Mouse (Mus musculus) spleen, embryonic (tissue): ENCODE measurements at regions not wholly inside any gene's neighbourhood (a gene's known extent, or its start where the extent isn't known, plus 50 kb on each side); places are given as distances from the start of the nearest gene placed in this dataset.

Experiments
- CTCF ChIA-PET: fragments of 350-600 bp; sonication (Branson Sonifier 250); formaldehyde crosslinking; loops from one replicate; lab custom pipeline; 2022; lab: Charles Lee

DNA sequence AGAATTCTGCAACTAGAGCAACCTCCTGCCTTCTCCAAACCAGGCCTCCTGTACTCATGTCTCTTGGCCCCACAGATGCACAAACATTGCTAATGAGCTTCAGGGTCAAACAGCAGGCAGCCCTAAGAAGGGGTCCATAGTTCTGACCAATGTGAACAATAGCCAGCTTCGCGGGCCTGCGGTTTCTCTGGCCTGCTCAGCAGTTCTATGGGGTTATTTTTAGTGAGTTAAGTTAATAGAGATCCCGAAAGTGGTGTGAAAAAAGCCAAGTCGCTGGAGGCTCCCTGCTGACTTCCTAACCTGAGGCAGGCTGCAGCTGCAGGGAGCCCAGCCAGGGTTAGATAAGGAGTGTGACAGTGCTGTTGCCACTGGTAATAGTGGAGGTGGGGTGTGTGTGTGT is 106.6 kb downstream of the Pdcd6ip start:
- CTCF ChIA-PET, result no interaction called here

- CTCF ChIA-PET, result no interaction called here
Measured at GRCm38 (mm10) chr9:113587260-113587659, 120.8 kb downstream of the Pdcd6ip start.

- CTCF ChIA-PET, result no interaction called here
Measured at GRCm38 (mm10) chr9:113586477-113586876, 121.6 kb downstream of the Pdcd6ip start.

GRCm38 (mm10) chr9:113578221-113578620 is 129.8 kb downstream of the Pdcd6ip start:
- CTCF ChIA-PET, result no interaction called here

DNA sequence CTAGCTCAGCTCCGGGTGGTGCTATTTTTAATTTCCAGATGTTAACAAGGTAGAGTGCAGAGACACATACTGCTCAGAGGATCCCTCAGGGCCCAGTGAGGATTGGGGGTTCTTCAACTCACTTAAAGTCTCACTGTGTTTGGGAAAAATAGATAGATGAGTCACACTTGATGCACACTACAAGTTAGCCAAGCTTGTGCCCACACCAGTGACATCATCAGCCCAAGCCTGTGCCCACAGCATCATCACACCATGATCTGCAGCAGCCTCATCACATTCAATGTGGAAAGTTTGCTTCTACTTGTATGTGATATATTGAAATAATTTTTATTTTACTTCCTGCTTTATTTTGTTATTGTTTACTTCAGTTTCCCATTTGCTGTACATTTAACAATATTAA is 139.2 kb downstream of the Pdcd6ip start:
- CTCF ChIA-PET, result no interaction called here

- CTCF ChIA-PET, result no interaction called here
Measured at GRCm38 (mm10) chr9:113567705-113568104, 140.4 kb downstream of the Pdcd6ip start.

- CTCF ChIA-PET, result no interaction called here
Measured at GRCm38 (mm10) chr9:113566620-113567019, 141.4 kb downstream of the Pdcd6ip start.

GRCm38 (mm10) chr9:113553911-113554310 is 154.1 kb downstream of the Pdcd6ip start:
- CTCF ChIA-PET, result no interaction called here

GRCm38 (mm10) chr9:113547458-113547857 is 160.6 kb downstream of the Pdcd6ip start:
- CTCF ChIA-PET, result no interaction called here

GRCm38 (mm10) chr9:113528586-113528985 is 179.5 kb downstream of the Pdcd6ip start:
- CTCF ChIA-PET, result no interaction called here

GRCm38 (mm10) chr9:113524307-113524706 is 183.8 kb downstream of the Pdcd6ip start:
- CTCF ChIA-PET, result no interaction called here

DNA sequence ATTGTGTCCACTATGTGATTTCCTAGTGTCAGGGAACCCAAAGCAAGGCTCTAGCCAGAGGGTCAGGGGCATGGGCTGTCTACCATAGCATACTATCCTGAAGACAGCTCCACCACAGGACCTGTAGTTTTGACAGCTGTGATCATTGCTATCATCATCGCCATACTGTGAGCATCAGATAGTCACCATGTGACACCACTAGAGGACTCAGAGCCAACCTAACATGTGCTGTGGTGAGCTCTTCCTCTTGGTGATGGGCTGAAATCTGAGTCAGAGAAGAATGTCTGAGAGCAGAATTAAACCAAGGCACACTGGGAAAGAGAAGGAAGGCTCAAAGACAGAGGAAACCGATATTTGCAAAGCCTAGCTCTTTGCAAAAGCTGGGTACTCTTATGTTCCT is 184.9 kb downstream of the Pdcd6ip start:
- CTCF ChIA-PET, result no interaction called here

GRCm38 (mm10) chr9:113519727-113520126 is 188.3 kb downstream of the Pdcd6ip start:
- CTCF ChIA-PET, result no interaction called here

- CTCF ChIA-PET, result no interaction called here
Measured at GRCm38 (mm10) chr9:113518482-113518881, 189.6 kb downstream of the Pdcd6ip start.

DNA sequence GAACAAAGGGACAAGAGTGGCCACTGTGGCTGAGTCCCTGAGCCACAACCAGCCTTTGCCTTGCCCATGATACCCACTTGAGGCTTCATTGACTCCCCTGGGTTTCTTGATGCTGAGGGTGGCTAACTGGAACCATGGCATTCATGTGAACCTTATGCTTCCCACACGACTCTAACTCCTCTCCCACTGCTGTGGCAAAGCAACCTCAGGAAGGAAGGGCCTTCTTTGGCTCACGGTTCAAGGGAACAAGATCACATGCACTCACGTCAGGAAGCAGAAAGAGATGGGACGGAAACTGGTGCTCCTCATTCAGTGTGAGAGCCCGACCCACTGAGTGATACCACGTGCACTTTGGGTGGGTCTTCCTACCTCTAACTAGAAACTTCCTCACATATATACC is 190.3 kb downstream of the Pdcd6ip start:
- CTCF ChIA-PET, result no interaction called here

- CTCF ChIA-PET, result interaction anchor here (0.7 kb wide), 1 partner anchor 118 kb away, joined by 8 read pairs; no protein-coding TSS in a partner anchor
Measured at GRCm38 (mm10) chr9:113515703-113516020, 192.4 kb downstream of the Pdcd6ip start.

- CTCF ChIA-PET, result interaction anchor here (0.7 kb wide), 1 partner anchor 117 kb away, joined by 8 read pairs; no protein-coding TSS in a partner anchor
Measured at GRCm38 (mm10) chr9:113514846-113515702, 193.0 kb downstream of the Pdcd6ip start.

DNA sequence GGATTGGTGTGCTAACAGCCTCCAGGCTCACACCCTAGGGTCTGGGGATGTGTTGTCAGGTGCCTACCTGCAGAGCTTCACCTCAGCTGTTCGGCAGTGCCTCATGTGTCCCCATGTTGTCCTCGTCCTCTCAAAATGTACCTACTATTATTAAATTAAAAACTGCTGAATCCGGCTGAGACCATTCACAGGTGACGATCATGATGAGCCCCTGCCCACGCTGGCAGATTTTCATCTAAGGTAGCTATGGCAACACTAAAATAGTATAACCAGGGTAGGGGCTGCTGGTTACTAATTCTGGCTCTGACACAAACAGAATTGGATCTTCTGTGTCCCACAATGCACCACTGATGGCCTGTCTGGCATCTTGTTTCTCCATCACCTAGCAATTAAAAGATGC is 196.8 kb downstream of the Pdcd6ip start:
- CTCF ChIA-PET, result no interaction called here

DNA sequence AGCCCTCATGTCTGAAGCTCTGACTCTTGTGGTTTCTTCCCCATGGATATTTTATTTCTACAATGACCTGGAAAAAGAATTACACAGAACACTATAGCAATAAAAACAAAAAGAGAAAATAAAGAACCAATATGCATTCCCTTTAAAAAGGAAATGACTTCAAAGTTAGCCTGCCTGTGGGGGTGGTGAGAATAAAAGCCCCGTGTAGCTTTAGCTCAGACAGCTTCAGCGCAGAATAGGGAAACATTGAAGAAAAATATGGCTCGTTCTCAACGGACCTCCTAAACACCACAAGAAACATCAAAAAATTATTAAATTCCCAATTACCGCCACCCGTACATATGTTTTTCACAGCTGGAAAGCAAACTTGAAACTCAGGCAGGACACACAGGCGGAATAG is 198.7 kb downstream of the Pdcd6ip start:
- CTCF ChIA-PET, result no interaction called here

DNA sequence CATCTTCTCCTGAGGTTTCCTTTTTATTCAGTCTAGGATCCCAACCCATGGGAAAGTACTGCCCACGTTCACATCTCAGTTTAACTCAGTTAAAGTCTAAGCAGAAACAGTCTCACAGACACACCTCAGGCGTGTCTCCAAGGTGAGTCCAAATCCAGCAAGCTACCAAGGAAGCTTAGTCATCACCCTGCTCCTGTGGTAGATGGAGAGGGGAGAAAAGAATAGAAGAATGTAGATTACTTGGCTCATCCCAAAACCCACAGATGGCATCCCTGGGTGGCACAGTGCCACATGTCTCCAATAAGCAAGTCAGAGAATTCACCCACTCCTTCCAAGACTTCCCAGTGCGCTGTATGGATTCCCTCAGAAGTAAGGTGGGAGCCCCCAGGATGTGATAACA is 199.2 kb downstream of the Pdcd6ip start:
- CTCF ChIA-PET, result no interaction called here

DNA sequence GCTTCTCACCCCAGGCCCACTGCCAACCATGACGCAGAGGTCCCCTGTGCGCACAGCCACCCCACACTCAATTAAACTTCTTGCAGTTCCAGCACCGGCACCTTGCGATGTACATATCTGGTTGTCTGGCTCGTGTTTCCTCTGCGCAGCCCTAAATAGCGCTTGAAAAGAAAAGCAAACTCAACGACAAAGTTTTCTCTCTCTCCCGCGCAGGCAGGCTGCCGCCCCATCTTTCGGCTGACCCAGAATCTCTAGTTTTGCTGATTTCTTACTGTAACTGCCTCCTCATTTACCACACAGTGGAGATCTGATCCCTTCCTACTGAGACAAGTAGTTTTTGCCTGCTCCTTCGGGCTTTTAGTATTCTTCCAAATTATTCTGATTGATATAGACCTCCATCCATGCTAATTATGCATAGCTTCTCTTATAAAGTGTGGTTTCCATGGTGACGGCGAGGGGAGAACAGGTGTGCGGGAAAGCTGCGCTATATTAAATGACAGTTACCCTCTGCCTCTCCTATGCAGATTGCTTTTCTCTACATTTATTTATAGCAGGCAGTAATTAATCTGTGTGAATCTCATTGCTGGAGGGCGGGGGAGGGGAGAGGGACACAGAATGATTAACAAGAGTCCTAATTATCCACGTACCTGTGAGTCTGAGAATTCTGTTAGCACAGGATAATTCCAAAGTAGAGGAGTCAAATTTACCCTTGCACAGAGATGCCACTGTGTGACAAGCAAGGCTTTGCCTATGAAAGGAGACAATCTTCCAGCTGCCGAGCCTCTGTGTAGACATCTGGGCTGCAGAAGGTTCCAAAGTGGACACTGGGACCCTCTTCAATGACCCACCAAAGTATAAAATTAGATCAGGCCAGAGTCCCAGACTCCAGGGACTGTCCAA is 200.2 kb downstream of the Pdcd6ip start:
- CTCF ChIA-PET, result no interaction called here

DNA sequence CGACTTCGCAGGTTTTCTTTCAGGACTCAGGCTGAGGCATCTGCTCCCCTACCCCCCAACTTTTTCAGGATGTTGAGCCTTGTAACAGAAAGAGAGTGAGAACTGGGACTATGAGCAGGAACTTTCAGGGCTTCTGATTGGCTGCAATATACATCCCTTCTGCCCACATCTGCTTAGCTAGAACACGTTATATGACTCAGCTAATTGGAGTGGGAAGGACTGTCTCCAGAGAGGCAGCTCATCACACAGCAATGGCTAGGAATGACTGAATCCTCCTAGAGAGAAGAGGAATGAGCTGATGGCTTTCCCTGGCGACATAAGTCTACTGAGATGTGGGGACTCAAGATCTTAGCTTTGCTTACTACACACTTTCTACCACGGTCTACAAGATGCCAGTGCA is 208.8 kb downstream of the Pdcd6ip start:
- CTCF ChIA-PET, result no interaction called here
